24 mouse cellular contexts compared by ENCODE assay signal in genomic region chr1:7502363-7502762, GRCm38 (mm10).
DNase-seq lines count a peak whose midpoint lies in the region; ATAC-seq and TF ChIP-seq lines count a peak whose summit lies in the region.
"Had no signal": no experiment of that assay in that cellular context is flagged by ENCODE, and none has a peak within 500 bp of the region (broad histone marks: within the 10 kb centered on the region; RNA-seq: fewer than 3 reads in every experiment).

No protein-coding gene starts in this region.

- TF ChIP-seq EP300 in lung, postnatal 0 days (IDR thresholded peaks at IDR 0.05) = no peak

- no peak overlapping the region for H3K4me3 ChIP-seq in lung, postnatal 0 days (ENCODE audit: low read depth, low read length)
- H3K4me3 ChIP-seq in intestine, embryonic 16.5 days (ENCODE audit: low read length) = no peak overlapping the region
- H3K4me3 ChIP-seq: embryonic facial prominence, embryonic 13.5 days; forebrain, embryonic 13.5 days; heart, embryonic 15.5 days; hindbrain, embryonic 13.5 days had no signal

- no peak overlapping the region for H3K9ac ChIP-seq in lung, postnatal 0 days (replicated peaks; ENCODE audit: low read depth)
- H3K9ac ChIP-seq in intestine, embryonic 16.5 days (ENCODE audit: low read depth, low read length) = no peak overlapping the region
- H3K9ac ChIP-seq: embryonic facial prominence, embryonic 13.5 days; forebrain, embryonic 13.5 days; forebrain, postnatal 0 days; heart, embryonic 15.5 days; hindbrain, embryonic 13.5 days had no signal

- ATAC-seq in lung, postnatal 0 days = no peak
- ATAC-seq in intestine, embryonic 16.5 days = peak; percentile 87
- ATAC-seq: activated CD4-positive, CD25-positive, alpha-beta regulatory T cell, adult 4 months; forebrain, embryonic 13.5 days; forebrain, postnatal 0 days; hindbrain, postnatal 0 days had no signal

- peak; percentile 12 for DNase-seq in lung, postnatal 0 days (ENCODE audit: low spot score)
- DNase-seq in lung, postnatal 25 days (ENCODE audit: low spot score) = no peak
- peak; percentile 93 for DNase-seq in R1 (ENCODE audit: low read depth, low spot score)
- no peak for DNase-seq in frontal cortex, postnatal 36 days (ENCODE audit: low spot score in 2 of 2)
- no peak for DNase-seq in frontal cortex, postnatal 14 days (ENCODE audit: low spot score in 2 of 2)
- no peak for DNase-seq in thymus, postnatal 0 days (ENCODE audit: low spot score)
- DNase-seq: adrenal gland, postnatal 14 days; cerebellum, adult 11-12 months; cerebellum, adult 9-10 months; cerebellum, postnatal 25 days; forebrain, postnatal 0 days; gastrocnemius, postnatal 10 days; heart, adult 18-20 months; heart, postnatal 14 days had no signal

- no peaks in the 10 kb centered on the region for H3K36me3 ChIP-seq in lung, postnatal 0 days (ENCODE audit: insufficient read depth, low read length)
- no peaks in the 10 kb centered on the region for H3K36me3 ChIP-seq in intestine, embryonic 16.5 days (ENCODE audit: control insufficient read depth, insufficient read depth, low read length)
- H3K36me3 ChIP-seq: embryonic facial prominence, embryonic 13.5 days; G1E; heart, embryonic 15.5 days; hindbrain, embryonic 13.5 days had no signal

- no peak for TF ChIP-seq CTCF in lung, postnatal 0 days (IDR thresholded peaks at IDR 0.05)

- no peaks in the 10 kb centered on the region for H3K4me1 ChIP-seq in lung, postnatal 0 days (ENCODE audit: insufficient read depth, low read depth, low read length)
- H3K4me1 ChIP-seq in intestine, embryonic 16.5 days (ENCODE audit: control insufficient read depth, insufficient read depth, low read length) = no peaks in the 10 kb centered on the region
- H3K4me1 ChIP-seq: embryonic facial prominence, embryonic 13.5 days; forebrain, embryonic 13.5 days; heart, embryonic 15.5 days; hindbrain, embryonic 13.5 days had no signal

- 64% methylated on average over 2 of the region's 2 CpGs for WGBS in lung, postnatal 0 days
- WGBS in intestine, embryonic 16.5 days = 67% methylated on average over 2 of the region's 2 CpGs

- H3K27me3 ChIP-seq in lung, postnatal 0 days (replicated peaks; ENCODE audit: insufficient read depth, low read length) = no peaks in the 10 kb centered on the region
- H3K27me3 ChIP-seq in intestine, embryonic 16.5 days (replicated peaks; ENCODE audit: control insufficient read depth, insufficient read depth, low read length) = no peaks in the 10 kb centered on the region
- H3K27me3 ChIP-seq: CH12.LX; embryonic facial prominence, embryonic 13.5 days; forebrain, embryonic 13.5 days; heart, embryonic 15.5 days; hindbrain, embryonic 13.5 days had no signal

- H3K9me3 ChIP-seq in lung, postnatal 0 days (ENCODE audit: low read length) = no peaks in the 10 kb centered on the region
- no peaks in the 10 kb centered on the region for H3K9me3 ChIP-seq in intestine, embryonic 16.5 days (ENCODE audit: control insufficient read depth, low read length)
- H3K9me3 ChIP-seq: embryonic facial prominence, embryonic 13.5 days; forebrain, embryonic 13.5 days; G1E; heart, embryonic 15.5 days; hindbrain, embryonic 13.5 days had no signal

- no peak overlapping the region for H3K27ac ChIP-seq in lung, postnatal 0 days (ENCODE audit: low read length)
- no peak overlapping the region for H3K27ac ChIP-seq in intestine, embryonic 16.5 days (ENCODE audit: low read length)
- H3K27ac ChIP-seq: embryonic facial prominence, embryonic 13.5 days; forebrain, embryonic 13.5 days; heart, embryonic 15.5 days; hindbrain, embryonic 13.5 days; hindbrain, postnatal 0 days had no signal

- H3K4me2 ChIP-seq in lung, postnatal 0 days (replicated peaks; ENCODE audit: low read depth, low read length) = no peak overlapping the region
- no peak overlapping the region for H3K4me2 ChIP-seq in intestine, embryonic 16.5 days (ENCODE audit: low read depth, low read length)
- H3K4me2 ChIP-seq: embryonic facial prominence, embryonic 13.5 days; forebrain, embryonic 13.5 days; heart, embryonic 11.5 days; heart, embryonic 15.5 days; hindbrain, embryonic 13.5 days had no signal

Comparison
In these comparisons a context has a peak if more than half of its experiments do, and no peak if none do; other contexts are left out.
1. DNase-seq: peak in lung, postnatal 0 days (single experiment) and R1 (single experiment); none in lung, postnatal 25 days (single experiment), frontal cortex, postnatal 36 days (0 of 2), frontal cortex, postnatal 14 days (0 of 2) and thymus, postnatal 0 days (single experiment).